Mouse (Mus musculus) heart, adult 10 weeks (tissue): ENCODE data around the gene Cyp21a1. TPM values are rescaled to one million over a fixed set of nuclear protein-coding genes. Genes with fewer than 3 reads are reported as not detected.

Experiments used
- polyA plus RNA-seq: library from polyadenylated mRNA; stranded (reverse); fragments of 350-450 nt; fragmentation: Illumina TruSeq; extraction: RNeasy Lipid Tissue Mini Kit (QIAGEN cat#74804); gene quantifications from one replicate; pipeline ENCODE4 v1.2.3, GENCODE M21; 2014; ENCODE audit warnings: low read depth, low replicate concordance

The Cyp21a1 gene
- polyA plus RNA-seq, result not detected

GRCm38 (mm10) chr17:34804301-34804700 lies at the start of gene Cyp21a1:
Gene Cyp21a1, minus strand, starts transcription at chr17:34804561.

GRCm38 (mm10) chr17:34849722-34850516 lies 45.6 kb upstream of the Cyp21a1 start, which contains the start of the genes Skiv2l and Nelfe:
Gene Skiv2l, minus strand, starts transcription at chr17:34850210.
Gene Nelfe, plus strand, starts transcription at chr17:34850391.

GRCm38 (mm10) chr17:34836856-34837221 lies 32.5 kb upstream of the Cyp21a1 start, which contains the start of the genes Stk19 and Dxo:
Gene Stk19, minus strand, starts transcription at chr17:34836945.
Gene Dxo, plus strand, starts transcription at chr17:34837019.

Other genes starting within 250 kb of the Cyp21a1 start
- 14.8 TPM for gene Notch4, start 240.3 kb downstream of the Cyp21a1 start, polyA plus RNA-seq
- gene Gpsm3, start 214.8 kb downstream of the Cyp21a1 start, polyA plus RNA-seq, result 6.1 TPM
- gene Pbx2, start 213.3 kb downstream of the Cyp21a1 start, polyA plus RNA-seq, result 18.1 TPM
- gene Ager, start 206.7 kb downstream of the Cyp21a1 start, polyA plus RNA-seq, result 0.63 TPM
- 49.3 TPM for gene Rnf5, start 200.9 kb downstream of the Cyp21a1 start, polyA plus RNA-seq
- gene Agpat1, start 200.3 kb downstream of the Cyp21a1 start, polyA plus RNA-seq, result 65.9 TPM
- gene Egfl8, start 188.6 kb downstream of the Cyp21a1 start, polyA plus RNA-seq, result 0.84 TPM
- gene Ppt2, start 176.1 kb downstream of the Cyp21a1 start, polyA plus RNA-seq, result 56.2 TPM
- gene Prrt1, start 175.0 kb downstream of the Cyp21a1 start, polyA plus RNA-seq, result 4.3 TPM
- gene Fkbpl, start 159.8 kb downstream of the Cyp21a1 start, polyA plus RNA-seq, result 5.5 TPM
- gene Atf6b, start 157.4 kb downstream of the Cyp21a1 start, polyA plus RNA-seq, result 19.6 TPM
- gene Tnxb, start 134.0 kb downstream of the Cyp21a1 start, polyA plus RNA-seq, result 19.1 TPM
- gene C4b, start 60.7 kb downstream of the Cyp21a1 start, polyA plus RNA-seq, result 19.0 TPM
- gene Stk19, start 32.4 kb upstream of the Cyp21a1 start, polyA plus RNA-seq, result 15.7 TPM
- 18.6 TPM for gene Dxo, start 32.5 kb upstream of the Cyp21a1 start, polyA plus RNA-seq
- 20.6 TPM for gene Skiv2l, start 45.6 kb upstream of the Cyp21a1 start, polyA plus RNA-seq
- 20.1 TPM for gene Nelfe, start 45.8 kb upstream of the Cyp21a1 start, polyA plus RNA-seq
- gene Cfb, start 58.0 kb upstream of the Cyp21a1 start, polyA plus RNA-seq, result 3.5 TPM
- 11.8 TPM for gene Zbtb12, start 74.9 kb upstream of the Cyp21a1 start, polyA plus RNA-seq
- not detected for gene Gm20547, start 77.5 kb upstream of the Cyp21a1 start, polyA plus RNA-seq
- 5.3 TPM for gene C2, start 93.7 kb upstream of the Cyp21a1 start, polyA plus RNA-seq
- 40.6 TPM for gene Ehmt2, start 93.9 kb upstream of the Cyp21a1 start, polyA plus RNA-seq
- not detected for gene Slc44a4, start 109.9 kb upstream of the Cyp21a1 start, polyA plus RNA-seq
- gene Neu1, start 126.7 kb upstream of the Cyp21a1 start, polyA plus RNA-seq, result 18.6 TPM
- gene Hspa1b, start 154.7 kb upstream of the Cyp21a1 start, polyA plus RNA-seq, result 7.8 TPM
- not detected for gene Gm20481, start 165.4 kb upstream of the Cyp21a1 start, polyA plus RNA-seq
- 10.2 TPM for gene Hspa1a, start 167.6 kb upstream of the Cyp21a1 start, polyA plus RNA-seq
- 9.2 TPM for gene Hspa1l, start 168.1 kb upstream of the Cyp21a1 start, polyA plus RNA-seq
- gene Lsm2, start 177.3 kb upstream of the Cyp21a1 start, polyA plus RNA-seq, result 17.0 TPM
- gene Vars, start 196.4 kb upstream of the Cyp21a1 start, polyA plus RNA-seq, result 20.7 TPM
- gene Vwa7, start 212.0 kb upstream of the Cyp21a1 start, polyA plus RNA-seq, result 6.5 TPM
- gene Sapcd1, start 223.5 kb upstream of the Cyp21a1 start, polyA plus RNA-seq, result 0.58 TPM
- gene Msh5, start 242.2 kb upstream of the Cyp21a1 start, polyA plus RNA-seq, result 0.55 TPM
- gene Clic1, start 245.4 kb upstream of the Cyp21a1 start, polyA plus RNA-seq, result 50.4 TPM